Mouse (Mus musculus) G1E (cell line): Measurements from ENCODE around the gene Celf5. TPM values are rescaled to one million over a fixed set of nuclear protein-coding genes. Genes with fewer than 3 reads are reported as not detected.

Source experiments
- ATAC-seq: 2 replicates; pipeline ENCODE4 v1.8.0; 2016; ENCODE audit warnings: mild to moderate bottlenecking; ENCODE audit not compliant: insufficient number of reproducible peaks, poor library complexity, low FRiP score, severe bottlenecking; ENCODE audit errors: extremely low read depth
- DNase-seq: peaks from one replicate; pipeline ENCODE4 v3.0.0; 2012; ENCODE audit warnings: low spot score
- H3K27me3 ChIP-seq: 2 replicates; pipeline ENCODE4 v1.6.1; 2012; ENCODE audit warnings: mild to moderate bottlenecking, low read length, inconsistent platforms; ENCODE audit not compliant: insufficient read depth
- H3K36me3 ChIP-seq: replicated peaks from 2 replicates; pipeline ENCODE3; 2012; ENCODE audit warnings: mild to moderate bottlenecking, inconsistent platforms
- H3K4me1 ChIP-seq: 2 replicates; pipeline ENCODE4 v1.6.1; 2012; ENCODE audit warnings: low read depth, low read length, inconsistent platforms, mixed read lengths; ENCODE audit not compliant: insufficient read depth
- H3K4me3 ChIP-seq: 2 replicates; pipeline ENCODE4 v1.5.1; 2012; ENCODE audit warnings: low read depth, mild to moderate bottlenecking, inconsistent platforms, low read length, moderate library complexity, mixed read lengths
- H3K9me3 ChIP-seq: replicated peaks from 2 replicates; pipeline ENCODE4 v1.6.1; 2012; ENCODE audit warnings: inconsistent platforms
- CTCF ChIP-seq: IDR thresholded peaks from 2 replicates; pipeline ENCODE4 v1.5.1; 2012; ENCODE audit warnings: low read depth, low read length, inconsistent platforms, mixed read lengths
- GATA1 ChIP-seq: IDR thresholded peaks from 2 replicates; pipeline ENCODE4 v1.6.1; 2012; ENCODE audit warnings: borderline replicate concordance, low read length, inconsistent platforms, mixed read lengths
- GATA2 ChIP-seq: IDR thresholded peaks from 2 replicates; pipeline ENCODE4 v1.6.1; 2012; ENCODE audit warnings: low read depth, low read length, inconsistent platforms, borderline replicate concordance
- POLR2AphosphoS5 ChIP-seq: IDR thresholded peaks from 2 replicates; pipeline ENCODE4 v1.6.1; 2012; ENCODE audit warnings: low read depth, low read length, inconsistent platforms; ENCODE audit not compliant: insufficient replicate concordance
- TAL1 ChIP-seq: conservative IDR thresholded peaks from 2 replicates; pipeline ENCODE4 v1.6.1; 2012; ENCODE audit warnings: low read depth, low read length, inconsistent platforms, mixed read lengths
- polyA plus RNA-seq: library from polyadenylated mRNA; stranded (reverse); fragments of >175 nt; gene quantifications from 2 replicates; pipeline ENCODE4 v1.2.3, GENCODE M21; 2012
- total RNA-seq, 2 experiments: library from RNA; stranded (forward) in 1 of 2; stranded (reverse) in 1 of 2; fragments of 200-1000 nt in 1 of 2; fragments of >200 nt in 1 of 2; fragmentation: Nextera tagmentation in 1 of 2; gene quantifications; 2 replicates each; pipeline ENCODE4 v1.2.3; 2014 to 2017

Celf5 gene
- total and polyA plus RNA-seq, 3 experiments, result 0.05 TPM; not detected in 1

- Histone ChIP-seq H3K4me1 (peaks cover 77% of the 10 kb centered on the region), H3K27me3 (no peaks in the 10 kb centered on the region), H3K9me3 (no peaks in the 10 kb centered on the region), H3K36me3 (peaks cover 47% of the 10 kb centered on the region), H3K4me3 (no peak overlapping the region; the same call in 1 of the 2 replicates)
- no peak for TF ChIP-seq CTCF
- no peak for TF ChIP-seq GATA2
- TF ChIP-seq POLR2AphosphoS5, result no peak
- no peak for TF ChIP-seq TAL1
- TF ChIP-seq GATA1, result no peak
- DNase-seq (no peak), ATAC-seq (no peak)
Measured at GRCm38 (mm10) chr10:81519978-81520365, 37.5 kb upstream of the Celf5 start.

- peak; percentile 37 for ATAC-seq
- Histone ChIP-seq H3K36me3 (peaks cover 53% of the 10 kb centered on the region), H3K27me3 (no peaks in the 10 kb centered on the region), H3K4me3 (peak overlapping the region; percentile 37; the same call in 1 of the 2 replicates), H3K9me3 (peaks cover 2% of the 10 kb centered on the region), H3K4me1 (peaks cover 71% of the 10 kb centered on the region)
- TF ChIP-seq CTCF (no peak), TAL1 (peak; percentile 47; the same call in 1 of the 2 replicates)
- DNase-seq, result no peak
Measured at GRCm38 (mm10) chr10:81519227-81519977, 36.9 kb upstream of the Celf5 start.

DNA sequence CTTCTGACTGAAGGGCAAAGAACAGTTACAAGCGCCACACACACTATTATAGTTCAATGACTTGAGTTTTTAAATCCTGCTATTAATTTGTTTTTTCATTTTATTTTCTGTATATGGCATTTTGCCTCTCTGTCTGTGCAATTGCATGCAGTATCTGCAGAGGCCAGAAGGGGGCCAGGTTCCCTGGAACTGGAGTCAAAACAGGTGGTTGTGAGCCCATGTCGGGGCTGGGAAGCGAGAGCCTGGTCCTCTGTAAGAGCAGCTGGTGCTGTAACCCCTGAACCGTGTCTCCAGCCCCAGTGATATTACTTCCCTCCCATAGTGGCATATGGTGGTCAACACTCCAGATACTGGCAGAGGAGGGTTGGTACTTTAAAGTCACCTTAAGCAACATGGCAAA lies 36.0 kb upstream of the Celf5 start:
- ATAC-seq (0 out of 2 replicates have a peak, but pooled peaks have one; percentile 40), DNase-seq (peak; percentile 47)
- H3K4me1 ChIP-seq, result peaks cover 62% of the 10 kb centered on the region
- H3K36me3 ChIP-seq, result peaks cover 61% of the 10 kb centered on the region
- TF ChIP-seq POLR2AphosphoS5, result no peak
- no peak for TF ChIP-seq GATA1
- peak; percentile 56 for TF ChIP-seq CTCF
- no peak for TF ChIP-seq GATA2
- peak overlapping the region; percentile 22; the same call in 1 of the 2 replicates for H3K4me3 ChIP-seq
- peaks cover 10% of the 10 kb centered on the region for H3K9me3 ChIP-seq
- H3K27me3 ChIP-seq, result no peaks in the 10 kb centered on the region

- Histone ChIP-seq H3K9me3 (peaks cover 10% of the 10 kb centered on the region), H3K4me1 (peaks cover 59% of the 10 kb centered on the region), H3K36me3 (peaks cover 74% of the 10 kb centered on the region), H3K27me3 (no peaks in the 10 kb centered on the region), H3K4me3 (peak overlapping the region; percentile 15; the same call in 1 of the 2 replicates)
- DNase-seq (no peak), ATAC-seq (no peak)
- no peak for TF ChIP-seq GATA1
- TF ChIP-seq GATA2, result no peak
Measured at GRCm38 (mm10) chr10:81517227-81517626, 34.7 kb upstream of the Celf5 start.

GRCm38 (mm10) chr10:81513798-81514197 lies 31.3 kb upstream of the Celf5 start:
- Histone ChIP-seq H3K9me3 (peaks cover 10% of the 10 kb centered on the region), H3K4me1 (peaks cover 57% of the 10 kb centered on the region), H3K4me3 (no peak overlapping the region), H3K36me3 (peaks cover 82% of the 10 kb centered on the region), H3K27me3 (no peaks in the 10 kb centered on the region)
- DNase-seq, result no peak
- ATAC-seq, result no peak
- TF ChIP-seq TAL1, result no peak
- no peak for TF ChIP-seq GATA1
- TF ChIP-seq CTCF, result no peak
- no peak for TF ChIP-seq GATA2
- no peak for TF ChIP-seq POLR2AphosphoS5

DNA sequence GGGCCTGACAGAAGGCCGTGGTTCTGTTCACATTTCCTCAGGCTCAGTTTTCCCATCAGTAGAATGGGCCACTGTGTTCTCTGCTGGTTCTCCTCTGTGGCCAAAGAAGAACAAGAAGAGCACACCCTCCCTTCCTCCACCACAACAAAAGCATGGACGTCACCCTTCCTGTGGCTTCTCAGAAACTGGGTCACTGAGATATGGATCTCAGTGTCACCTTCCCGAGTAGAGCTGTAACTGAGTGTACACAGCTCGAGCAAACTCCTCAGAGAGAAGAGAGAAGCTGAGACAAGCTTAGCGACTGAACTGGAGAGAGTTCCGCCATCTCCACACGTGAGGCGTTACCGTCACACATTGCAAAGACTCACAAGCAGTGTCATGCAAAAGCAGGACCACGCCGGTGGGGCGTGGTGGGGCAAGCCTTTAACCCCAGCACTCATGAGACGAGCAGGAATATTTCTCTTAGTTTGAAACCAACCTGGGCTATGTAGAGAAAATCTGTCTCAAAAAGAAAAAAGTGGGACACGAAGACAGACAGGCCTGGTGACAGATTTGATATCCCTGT lies 27.8 kb upstream of the Celf5 start:
- peaks cover 94% of the 10 kb centered on the region for H3K36me3 ChIP-seq
- H3K27me3 ChIP-seq, result no peaks in the 10 kb centered on the region
- H3K9me3 ChIP-seq, result peaks cover 10% of the 10 kb centered on the region
- peak; percentile 49; the same call in 1 of the 2 replicates for ATAC-seq
- no peak overlapping the region for H3K4me3 ChIP-seq
- H3K4me1 ChIP-seq, result peaks cover 49% of the 10 kb centered on the region
- DNase-seq, result no peak
- TF ChIP-seq GATA1 (no peak), CTCF (no peak), POLR2AphosphoS5 (no peak), TAL1 (no peak), GATA2 (no peak)
